Mouse (Mus musculus): ENCODE results near the gene B3gntl1.

B3gntl1 gene

DNA sequence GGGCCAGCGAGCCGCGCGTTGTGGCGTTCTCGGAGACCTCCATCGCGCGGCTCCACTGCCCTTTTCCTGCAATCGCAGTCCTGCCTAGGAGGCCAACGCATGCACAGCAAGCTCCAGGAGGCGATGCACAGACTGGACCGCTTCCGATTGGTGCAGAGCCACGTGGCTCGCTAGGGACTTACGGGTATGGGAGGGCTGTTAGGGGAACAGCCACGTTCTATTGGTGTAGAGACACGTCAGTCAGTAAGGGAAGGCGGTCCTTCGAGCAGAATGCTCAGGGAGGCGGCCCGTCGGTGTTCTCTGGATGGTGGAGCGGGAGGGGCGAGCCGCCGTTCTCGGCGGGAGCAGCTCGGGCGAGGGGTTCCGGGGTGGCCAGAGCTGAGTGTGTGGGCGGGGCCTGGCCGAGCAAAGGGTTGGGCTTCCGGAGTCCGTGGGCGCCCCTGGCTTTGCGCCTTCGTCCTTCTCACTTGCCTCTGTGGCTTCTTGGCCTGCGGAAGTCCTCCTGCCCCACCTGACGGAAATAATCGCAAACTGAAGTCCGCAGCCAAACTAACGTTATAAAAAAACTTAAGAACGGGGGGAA, at the start of gene B3gntl1:
TSS of gene B3gntl1 (minus strand) at position 164 of the 583 bp plus-strand sequence.
- peak; percentile 99 for DNase-seq (ENCODE audit: low read depth, low spot score)

- DNase-seq (ENCODE audit: low read depth, low spot score) = peak; percentile 42
These were observed 49.5 kb upstream of the B3gntl1 start for GRCm38 (mm10) chr11:121722434-121722833.

- DNase-seq (ENCODE audit: low read depth, low spot score) = peak; percentile 72
These were observed 47.8 kb upstream of the B3gntl1 start for GRCm38 (mm10) chr11:121720752-121721151.

DNA sequence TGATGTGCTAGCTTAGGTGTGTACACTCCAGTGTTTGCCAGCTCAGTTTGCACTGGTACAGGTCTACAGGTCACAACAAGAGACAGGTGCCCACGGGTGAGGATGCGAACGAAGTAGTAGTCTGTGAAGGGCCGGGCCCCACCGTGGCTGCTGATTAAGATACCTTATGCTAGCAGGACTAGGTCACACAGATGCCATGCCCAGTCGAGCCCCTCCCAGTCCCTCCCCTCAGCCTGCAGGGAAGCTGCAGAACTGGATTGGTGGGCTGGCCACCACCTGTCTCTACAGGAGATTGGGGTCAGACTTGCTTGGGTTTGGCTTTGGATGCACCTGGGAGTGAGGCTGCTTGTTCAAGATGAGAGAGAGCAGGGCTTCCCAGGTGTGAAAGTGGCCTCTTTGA, 44.8 kb upstream of the B3gntl1 start:
- no peak for DNase-seq (ENCODE audit: low read depth, low spot score)

DNA sequence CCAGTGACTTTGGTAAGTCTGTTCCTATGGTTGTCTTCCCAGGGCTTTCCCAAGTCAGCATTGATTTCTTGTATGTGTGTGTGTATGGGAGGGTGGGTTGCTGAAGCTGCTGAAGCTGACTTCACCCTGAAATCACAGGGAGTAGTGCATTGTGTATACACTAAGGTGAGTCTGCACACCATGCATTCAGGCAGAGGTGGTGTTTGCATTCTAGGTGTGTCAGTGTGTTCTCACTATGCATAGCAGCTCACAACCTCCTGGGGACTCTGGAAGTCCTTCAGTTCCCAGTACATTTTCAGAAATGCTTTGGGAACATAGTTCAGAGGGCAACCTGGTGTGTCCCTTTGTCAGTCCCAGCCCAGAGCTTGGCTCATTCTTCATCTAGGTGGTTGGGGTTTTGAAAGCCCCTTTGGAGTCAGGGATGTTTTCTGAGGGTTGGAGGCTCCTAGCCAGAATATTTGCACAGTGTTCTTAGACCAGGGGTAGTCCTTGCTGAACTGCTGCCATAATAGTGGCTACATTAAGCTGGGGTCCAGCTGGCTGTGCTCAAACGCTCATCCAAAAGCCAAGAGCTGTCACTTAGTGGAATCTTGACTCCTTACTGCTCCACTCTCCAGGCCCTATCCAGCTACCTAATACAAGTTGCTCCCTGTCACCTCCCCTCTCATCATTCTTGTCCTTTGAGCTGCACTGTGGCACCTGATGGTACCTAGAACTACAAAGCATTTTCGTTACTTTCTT, 42.0 kb upstream of the B3gntl1 start:
- DNase-seq (ENCODE audit: low read depth, low spot score) = no peak

DNA sequence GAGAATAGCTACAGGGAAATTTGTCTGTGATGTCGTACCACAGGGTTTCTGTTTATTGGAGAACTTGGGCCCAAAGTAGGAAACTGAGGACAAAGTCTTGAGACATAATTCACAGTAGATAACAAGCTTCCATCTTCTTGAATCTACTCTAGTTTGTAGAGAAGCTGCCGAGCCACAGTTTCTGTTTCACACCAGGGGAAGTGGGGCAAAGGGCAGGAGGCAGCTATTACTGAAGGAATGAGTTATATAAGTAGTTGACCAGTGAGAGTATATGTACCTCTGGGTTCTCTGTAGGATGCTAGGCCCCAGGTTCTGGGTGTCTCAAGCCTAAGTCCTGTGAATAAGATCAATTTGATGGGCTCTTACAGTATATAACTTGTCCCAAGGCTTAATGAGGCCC, 40.6 kb upstream of the B3gntl1 start:
- no peak for DNase-seq (ENCODE audit: low read depth, low spot score)

DNA sequence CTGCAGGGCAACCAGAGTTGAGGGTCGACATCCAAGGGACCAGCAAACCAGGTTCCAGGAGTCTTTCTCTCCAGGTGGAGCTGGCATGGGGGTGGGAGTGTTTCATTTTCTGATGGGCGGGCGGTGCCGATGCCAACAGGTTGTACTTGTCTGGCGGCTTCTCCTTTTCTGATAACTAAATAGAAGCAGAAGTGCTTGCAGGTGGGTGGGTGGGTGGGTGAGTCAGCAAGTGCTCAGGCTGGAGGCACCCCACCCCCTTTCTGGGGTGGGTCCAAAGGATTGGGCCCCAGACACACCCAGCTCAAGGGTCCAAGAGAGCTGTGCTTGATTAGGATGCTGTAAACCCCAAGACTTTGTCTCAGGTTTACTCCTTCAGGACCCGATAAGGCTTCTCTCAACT, 40.0 kb upstream of the B3gntl1 start:
- no peak for DNase-seq (ENCODE audit: low read depth, low spot score)

DNA sequence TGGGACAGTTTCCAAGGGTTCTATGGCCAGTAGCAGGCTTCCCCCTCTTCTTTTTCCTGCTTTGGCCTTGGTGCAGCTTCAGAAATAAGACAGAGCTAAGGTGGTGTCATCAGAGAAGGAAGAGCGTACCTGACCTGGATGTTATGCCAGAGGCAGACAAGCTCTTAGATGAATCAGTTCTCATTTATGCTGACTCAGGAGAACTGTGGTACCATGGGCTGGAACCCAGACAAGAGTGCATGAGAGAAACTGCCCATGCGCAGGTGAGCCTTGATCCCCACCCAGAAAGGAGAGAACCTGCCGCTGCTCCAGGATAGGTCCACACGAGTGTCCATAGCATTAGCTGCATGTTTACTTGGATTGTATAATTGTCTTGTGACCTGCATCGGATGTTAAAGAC, 37.3 kb upstream of the B3gntl1 start:
- DNase-seq (ENCODE audit: low read depth, low spot score) = no peak

- DNase-seq (ENCODE audit: low read depth, low spot score) = no peak
These were observed 36.3 kb upstream of the B3gntl1 start for GRCm38 (mm10) chr11:121709278-121709677.

GRCm38 (mm10) chr11:121706521-121707005, 33.6 kb upstream of the B3gntl1 start:
- DNase-seq (ENCODE audit: low read depth, low spot score) = peak; percentile 78

DNA sequence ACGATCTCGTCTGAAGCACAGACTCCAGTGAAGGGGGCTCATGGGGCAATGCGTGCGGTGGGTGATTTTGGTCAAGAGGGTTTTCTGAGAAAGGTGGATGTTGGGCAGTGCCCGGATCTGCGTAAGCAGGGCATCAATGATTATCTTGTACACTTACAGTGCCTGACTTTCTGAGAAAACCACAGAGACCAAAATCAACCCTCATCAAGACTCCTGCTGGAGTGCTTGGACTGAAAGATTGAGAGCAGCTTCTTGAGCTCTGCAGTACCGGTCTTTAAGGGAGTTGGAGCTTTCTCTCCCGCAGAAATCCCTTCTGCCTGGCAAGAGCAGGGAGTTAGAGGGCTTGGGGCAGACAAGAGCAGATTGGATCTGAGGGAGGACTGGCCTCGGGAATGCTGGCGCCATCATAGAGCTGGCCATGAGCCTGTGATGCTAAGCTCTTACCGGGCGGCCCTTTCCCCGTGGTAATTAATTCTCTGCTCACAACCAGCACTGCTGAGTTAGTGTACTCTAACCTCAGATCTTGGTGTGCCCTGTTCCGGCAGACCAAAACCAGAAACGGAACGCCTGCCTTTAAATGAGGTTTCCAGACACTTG, 30.8 kb upstream of the B3gntl1 start:
- peak; percentile 52 for DNase-seq (ENCODE audit: low read depth, low spot score)

DNA sequence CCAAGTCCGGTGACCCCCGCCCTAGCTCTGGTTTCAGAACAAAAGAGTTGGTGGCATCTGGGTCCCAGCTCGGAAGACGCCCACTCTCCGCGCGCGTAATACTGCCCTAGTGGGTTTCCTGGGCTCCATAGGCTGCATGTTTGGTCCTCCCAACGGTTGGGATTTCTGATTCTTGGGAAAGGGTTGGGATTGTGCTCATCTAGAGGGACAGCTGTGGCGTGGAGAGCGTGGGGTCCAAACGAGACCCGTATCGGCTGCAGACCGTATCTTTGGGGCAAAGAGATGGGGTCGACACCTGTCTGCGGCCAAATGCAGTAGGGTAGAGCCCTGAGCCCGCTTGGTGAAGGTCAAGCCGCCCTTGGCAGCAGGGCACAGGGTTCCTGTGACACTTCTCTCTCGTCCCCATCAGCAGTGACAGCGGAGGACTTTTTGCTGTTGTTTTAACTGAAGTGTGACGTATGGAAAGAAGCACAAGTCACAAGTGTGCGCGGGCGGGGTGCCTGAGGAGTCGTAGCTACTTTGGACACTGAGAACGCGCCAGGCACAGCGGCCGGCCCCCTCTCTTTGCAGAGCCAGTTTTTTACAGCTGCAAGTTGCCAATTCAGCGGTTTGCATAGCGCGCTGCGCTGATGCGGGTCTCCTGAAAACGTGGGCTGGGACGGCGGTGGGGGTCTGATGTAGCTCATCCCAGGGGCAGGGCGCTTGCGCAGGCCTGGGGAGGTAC, 30.1 kb upstream of the B3gntl1 start:
- DNase-seq (ENCODE audit: low read depth, low spot score) = peak; percentile 71

DNA sequence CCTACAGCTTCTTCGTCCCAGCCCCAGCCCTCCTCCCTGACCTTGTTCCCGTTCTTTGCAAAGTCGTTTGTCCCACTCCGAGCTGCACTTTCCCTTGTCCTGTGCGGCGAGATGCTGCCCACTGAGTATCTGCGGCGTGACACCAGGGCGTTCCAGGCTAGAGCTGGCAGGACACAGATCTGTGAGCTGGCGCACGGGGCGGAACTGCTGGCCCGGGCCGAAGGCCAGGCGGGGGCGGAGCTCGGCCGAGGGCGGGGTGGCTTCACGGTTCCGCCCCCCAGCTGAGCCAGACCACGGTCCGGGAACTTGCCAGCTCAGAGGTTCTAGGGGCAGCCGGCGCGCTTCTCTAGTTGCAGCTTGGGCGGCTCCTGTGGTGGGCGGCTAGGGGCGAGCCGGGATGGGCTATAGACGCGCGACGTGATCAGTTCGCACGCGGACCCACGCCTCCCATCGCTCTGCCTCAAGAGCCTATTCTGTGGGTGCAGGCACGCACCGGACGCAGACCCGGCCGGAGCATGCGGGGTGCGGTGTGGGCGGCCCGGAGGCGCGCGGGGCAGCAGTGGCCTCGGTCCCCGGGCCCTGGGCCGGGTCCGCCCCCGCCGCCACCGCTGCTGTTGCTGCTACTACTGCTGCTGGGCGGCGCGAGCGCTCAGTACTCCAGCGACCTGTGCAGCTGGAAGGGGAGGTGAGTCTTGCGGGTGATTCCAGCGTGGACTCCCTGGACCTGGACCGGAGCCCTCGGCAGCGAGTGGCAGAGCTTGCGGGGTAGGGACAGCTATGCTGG, 29.4 kb upstream of the B3gntl1 start:
- peak; percentile 90 for DNase-seq (ENCODE audit: low read depth, low spot score)

- DNase-seq (ENCODE audit: low read depth, low spot score) = no peak
These were observed 28.3 kb upstream of the B3gntl1 start, which contains the start of gene Metrnl for GRCm38 (mm10) chr11:121701244-121701643. Gene Metrnl, plus strand, starts transcription at chr11:121701544.

DNA sequence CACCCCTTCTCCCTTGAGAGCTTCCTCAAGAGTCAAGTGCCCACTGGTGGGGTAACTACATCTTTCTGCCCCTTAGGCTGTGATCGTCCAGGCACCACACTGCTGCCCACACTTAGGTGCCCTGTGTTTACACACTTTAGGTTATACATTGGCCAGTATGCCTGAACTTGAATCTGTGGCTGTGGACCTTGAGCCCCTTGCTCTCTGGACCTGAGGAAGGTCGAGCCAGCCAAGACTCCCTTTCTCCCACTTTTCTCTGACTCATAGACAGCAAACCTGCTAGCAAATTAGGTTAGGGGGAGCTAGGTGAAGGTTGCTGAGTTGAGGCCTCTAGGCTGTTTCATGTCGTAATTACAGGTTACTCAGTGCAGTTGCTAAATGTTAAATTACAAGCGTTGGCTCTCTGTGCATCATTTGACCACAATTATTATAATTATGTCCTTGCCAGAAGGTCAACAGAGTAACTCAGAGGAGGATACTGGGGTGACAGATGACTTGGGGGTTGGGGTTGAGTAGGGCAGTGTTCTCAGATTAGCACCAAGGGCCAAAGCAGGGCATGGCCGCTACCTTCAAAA, 25.5 kb upstream of the B3gntl1 start:
- DNase-seq (ENCODE audit: low read depth, low spot score) = no peak

DNA sequence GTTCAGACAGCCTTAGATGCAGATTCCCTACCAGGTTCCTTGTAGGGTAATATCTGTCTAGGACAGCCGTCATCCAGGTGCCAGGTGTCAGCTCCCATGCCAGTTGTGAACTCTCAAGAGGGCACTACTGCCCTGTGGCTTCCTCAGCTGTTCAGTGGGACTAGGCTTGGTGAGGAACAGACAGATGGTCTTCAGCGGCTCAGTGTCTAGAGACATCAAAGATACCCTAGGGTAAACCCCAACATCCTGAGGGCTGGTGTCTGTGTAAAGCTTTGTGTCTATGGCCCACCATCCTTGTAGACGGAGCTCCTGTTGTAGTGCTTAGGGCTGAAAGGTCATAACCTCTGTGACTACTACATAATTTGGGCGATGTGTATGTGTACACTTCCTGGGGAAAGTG, 24.3 kb upstream of the B3gntl1 start:
- DNase-seq (ENCODE audit: low read depth, low spot score) = no peak

DNA sequence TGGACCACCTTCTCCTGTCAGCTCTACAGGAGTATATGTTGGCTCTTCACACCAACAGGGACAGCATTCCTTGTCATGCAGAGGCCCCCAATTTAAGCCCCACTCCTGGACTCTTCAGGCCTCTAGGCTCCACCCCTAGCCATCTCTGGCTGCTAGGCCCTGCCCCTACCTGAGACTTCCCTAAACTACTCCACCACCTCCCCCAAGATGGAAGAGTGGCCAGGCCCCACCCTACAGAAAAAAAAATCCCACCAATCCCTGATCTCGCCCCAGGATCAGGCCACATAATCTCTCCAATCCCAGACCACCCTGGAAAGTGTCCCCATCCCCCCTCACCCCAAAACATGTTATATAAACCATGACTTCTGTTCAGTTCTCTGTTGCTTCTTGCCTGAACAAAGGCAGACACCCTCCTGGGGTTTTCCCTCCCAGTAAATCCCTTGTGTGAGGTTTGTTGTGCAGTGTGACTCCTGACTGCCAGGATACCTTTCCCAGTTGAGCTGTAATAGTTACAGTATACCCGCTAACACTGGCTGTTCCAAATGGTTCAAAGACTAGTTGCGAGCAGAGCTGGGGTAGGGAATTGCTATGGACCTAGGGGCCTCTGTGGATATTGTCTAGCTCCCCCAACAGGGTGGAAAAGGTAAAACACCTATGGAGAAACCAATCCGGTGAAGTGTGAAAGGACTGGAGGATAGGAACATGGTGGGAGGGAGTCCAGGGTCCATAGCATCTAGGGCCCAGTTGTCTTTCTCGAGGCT, 22.5 kb upstream of the B3gntl1 start:
- no peak for DNase-seq (ENCODE audit: low read depth, low spot score)

GRCm38 (mm10) chr11:121688024-121688423, 15.1 kb upstream of the B3gntl1 start:
- peak; percentile 13 for DNase-seq (ENCODE audit: low read depth, low spot score)

GRCm38 (mm10) chr11:121686674-121687073, 13.7 kb upstream of the B3gntl1 start:
- DNase-seq (ENCODE audit: low read depth, low spot score) = peak; percentile 80

DNA sequence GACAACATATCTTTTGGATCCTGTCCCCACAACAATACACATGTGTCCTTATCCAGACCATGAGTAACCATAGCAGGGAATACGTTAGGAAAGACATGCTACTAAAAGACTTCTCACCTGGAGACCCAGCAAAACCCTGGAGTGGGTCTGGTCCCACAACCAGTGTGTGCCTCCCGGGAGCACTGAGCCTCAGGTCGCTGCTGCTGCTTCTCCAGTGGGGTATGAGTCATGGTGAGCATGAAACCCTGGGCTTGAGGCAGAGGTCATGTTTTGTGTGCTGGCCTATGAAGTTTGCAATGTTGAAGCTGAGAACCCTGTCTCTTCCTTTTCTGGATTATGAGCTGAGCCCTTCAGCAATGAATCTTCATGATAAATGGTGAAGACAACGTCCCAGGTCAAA, 13.1 kb upstream of the B3gntl1 start:
- peak; percentile 79 for DNase-seq (ENCODE audit: low read depth, low spot score)
